Mouse (Mus musculus) heart, adult 2 months (tissue): ENCODE results near the gene Cotl1.

ENCODE experiments used
- CTCF ChIP-seq: fragments of 200-600 bp; IDR thresholded peaks from 2 replicates; pipeline ENCODE4 v1.8.1; 2022; ENCODE audit warnings: antibody characterized with exemption, mild to moderate bottlenecking, moderate library complexity
- POLR2A ChIP-seq: fragments of 200-500 bp; IDR thresholded peaks from 2 replicates; pipeline ENCODE4 v1.6.1; 2011; ENCODE audit warnings: mild to moderate bottlenecking, low read depth, low read length, control low read depth; ENCODE audit not compliant: insufficient read depth

- TF ChIP-seq POLR2A, result no peak
- TF ChIP-seq CTCF, result no peak
Measured at GRCm38 (mm10) chr8:119810953-119811499, 29.3 kb downstream of the Cotl1 start.
